Mouse (Mus musculus): ENCODE results near the gene Ezr. TPM values are rescaled to one million over a fixed set of nuclear protein-coding genes. Genes with fewer than 3 reads are reported as not detected.
A peak's percentile ranks its signal among the peaks of the same experiment; 100 is the strongest.

The Ezr gene
- total RNA-seq, 2 experiments from 2014 or later: 49.2 to 53.6 TPM

DNA sequence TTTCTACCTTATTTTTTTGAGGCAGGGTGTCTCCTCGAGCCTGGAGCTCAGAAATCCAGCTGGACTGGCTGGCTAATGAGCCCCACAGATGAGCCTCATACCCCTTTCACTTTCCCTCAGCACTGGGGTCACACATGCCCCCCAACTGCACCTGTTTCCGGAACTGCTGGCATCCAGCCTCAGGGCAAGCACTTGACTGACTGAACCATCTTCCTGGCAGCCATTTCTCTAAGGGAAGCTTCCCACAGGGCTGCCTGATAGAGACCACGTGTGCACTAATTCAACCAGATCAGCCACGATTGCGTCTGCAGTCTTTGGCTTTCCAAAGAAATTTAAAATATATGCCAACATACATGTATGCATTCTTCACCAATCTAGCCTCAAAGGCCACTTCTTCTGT, 37.1 kb downstream of the Ezr start:
- no peak for DNase-seq (ENCODE audit: low spot score in 2 of 2)

DNA sequence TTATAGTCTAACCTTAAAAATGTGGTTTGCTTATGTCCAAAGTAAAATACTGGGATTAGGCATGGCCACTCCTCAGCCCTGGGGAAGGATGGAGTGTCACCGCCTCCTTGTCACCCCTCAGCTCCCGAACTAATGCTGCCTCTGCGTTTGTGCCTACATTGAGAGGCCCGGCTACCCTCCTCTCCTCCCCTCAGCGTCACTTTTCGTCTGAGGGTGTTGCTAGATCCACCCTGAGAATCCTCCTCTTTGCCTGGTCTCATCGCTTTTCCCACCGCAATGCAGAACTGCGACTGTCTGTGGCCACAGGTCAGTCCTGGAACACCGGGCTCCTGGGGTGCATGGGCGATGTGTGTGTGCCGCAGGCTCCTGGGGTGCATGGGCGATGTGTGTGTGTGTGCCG, 37.7 kb downstream of the Ezr start:
- DNase-seq (ENCODE audit: low spot score in 2 of 2): no peak

DNA sequence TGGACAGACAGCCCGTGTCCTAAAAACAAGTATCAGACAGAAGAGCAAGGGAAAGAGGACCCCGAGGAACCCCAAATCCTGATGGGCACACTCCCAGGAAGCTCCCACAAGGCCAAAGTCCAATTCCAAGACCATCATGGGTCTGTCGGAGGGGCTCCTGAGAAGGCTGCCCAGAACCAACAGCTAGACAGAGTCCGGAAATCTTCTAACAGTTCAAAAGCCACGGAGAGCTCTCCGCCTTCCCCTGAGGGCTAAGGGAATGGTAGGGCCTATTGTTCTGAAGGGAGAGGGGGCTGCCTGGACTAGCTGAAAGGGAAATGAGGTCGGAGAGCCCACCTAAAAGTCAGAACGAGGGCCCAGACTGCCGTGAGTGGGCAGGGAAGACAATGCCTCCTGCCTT, 38.2 kb downstream of the Ezr start:
- no peak for DNase-seq (ENCODE audit: low spot score in 2 of 2)

DNA sequence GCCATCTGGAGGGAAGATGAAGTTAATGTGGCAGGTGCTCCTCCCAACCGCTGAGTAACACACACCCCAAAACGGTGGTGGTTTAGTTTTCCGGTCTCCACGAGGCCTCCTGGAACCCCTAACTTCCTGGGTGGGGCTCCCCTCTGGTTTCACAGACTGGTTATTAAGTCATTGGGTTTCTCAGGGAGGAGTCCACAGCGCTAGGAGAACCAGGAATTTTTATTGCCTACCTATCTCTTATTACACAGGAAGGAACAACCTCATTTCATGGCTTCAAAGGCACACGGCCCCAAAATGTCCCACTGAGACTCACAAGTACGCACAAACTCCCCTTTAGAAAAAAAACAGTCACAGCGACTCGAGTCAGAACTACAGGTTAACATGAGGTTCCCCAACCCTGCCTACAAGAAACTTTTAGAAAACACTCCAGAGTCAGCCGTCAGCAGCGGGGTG, 38.8 kb downstream of the Ezr start:
- no peak for DNase-seq (ENCODE audit: low spot score in 2 of 2)

DNA sequence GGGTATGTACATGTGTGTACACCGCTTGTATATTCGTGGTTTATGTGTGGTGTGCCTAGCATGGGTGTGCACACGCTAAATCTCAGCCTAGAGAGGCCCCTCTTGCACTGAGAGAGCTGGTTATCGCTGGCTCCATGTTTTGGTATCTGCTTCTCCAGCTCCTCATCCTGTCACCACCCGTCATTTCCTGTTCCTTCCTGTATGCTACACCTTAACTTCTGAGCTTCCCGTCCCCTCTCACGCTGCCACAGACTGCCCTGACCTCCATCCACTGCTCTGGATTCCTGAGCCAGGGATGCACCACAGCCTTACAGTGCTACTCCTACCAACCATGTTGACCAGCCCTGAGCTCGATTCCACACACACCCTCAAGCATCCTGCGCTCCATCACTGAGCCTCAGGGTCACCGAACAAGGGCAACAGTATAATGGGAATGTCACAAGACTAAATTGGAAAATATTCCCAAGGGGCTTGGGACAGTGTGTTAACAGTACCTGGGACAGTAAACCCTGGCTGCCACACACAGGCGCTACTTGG, 39.5 kb downstream of the Ezr start:
- DNase-seq (ENCODE audit: low spot score in 2 of 2): no peak

DNA sequence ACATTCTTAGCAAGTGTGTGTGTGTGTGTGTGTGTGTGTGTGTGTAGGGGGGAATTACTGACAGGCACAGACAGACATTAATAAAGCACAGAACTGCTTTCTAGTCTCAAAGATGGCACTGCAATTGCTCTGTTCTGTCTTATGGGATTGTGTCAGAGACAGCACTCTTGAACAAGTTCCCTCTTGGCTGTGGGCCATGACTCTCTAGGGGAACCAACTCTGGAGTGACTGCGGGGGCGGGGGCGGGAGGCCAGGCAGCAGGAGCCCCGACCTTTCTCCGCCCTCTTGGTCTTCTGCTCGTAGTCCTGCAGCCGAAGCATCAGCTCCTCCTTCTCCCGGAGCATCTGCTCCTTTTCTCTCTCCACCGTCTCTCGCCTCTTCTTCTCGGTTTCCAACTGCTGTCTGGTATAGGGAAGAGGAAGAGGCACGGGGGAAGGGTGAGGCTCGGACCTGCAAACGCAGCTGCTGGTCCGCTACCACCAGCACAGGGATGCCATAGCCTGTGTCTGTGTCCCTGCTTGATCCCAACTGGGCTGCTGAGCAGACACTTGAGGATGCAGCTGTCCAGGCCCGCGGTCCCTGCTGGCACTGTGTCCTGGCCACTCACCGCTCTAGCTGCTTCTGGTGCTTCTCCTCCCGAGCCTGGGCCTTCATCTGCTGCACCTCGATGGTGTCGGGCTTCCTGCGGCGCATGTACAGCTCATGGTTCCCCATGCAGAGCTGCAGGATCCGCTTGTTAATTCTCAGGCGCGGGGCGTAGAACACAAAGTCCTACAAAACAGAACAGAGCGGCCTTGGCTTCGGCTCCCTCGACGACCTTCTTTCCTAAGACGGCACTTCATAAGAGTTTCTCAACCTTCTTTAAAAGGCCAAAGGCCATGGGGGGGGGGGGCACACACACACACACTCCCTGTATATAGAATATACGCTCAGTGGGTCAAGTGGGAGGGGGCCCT, 40.2 kb downstream of the Ezr start:
- peak in 1 of 2 experiments; percentile 21 for DNase-seq (ENCODE audit: low spot score in 2 of 2)

DNA sequence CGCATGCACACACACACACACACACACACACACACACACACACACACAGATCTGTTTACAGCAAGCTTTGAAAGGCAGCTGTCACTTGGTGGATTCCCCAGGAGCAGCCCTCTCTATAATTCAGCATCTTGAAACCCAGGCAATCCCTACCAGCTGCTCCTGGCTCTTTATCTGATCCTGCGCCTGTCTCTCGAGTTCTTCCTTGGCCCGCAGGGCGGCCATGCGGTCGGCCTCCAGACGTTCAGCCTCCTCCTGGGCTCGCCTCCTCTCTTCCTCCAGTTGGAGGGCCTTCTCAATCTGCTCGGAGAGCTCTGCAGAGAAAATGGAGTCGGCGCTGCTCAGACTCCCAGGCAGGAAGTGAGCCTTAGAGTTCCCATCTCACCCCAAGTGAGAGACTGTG, 41.3 kb downstream of the Ezr start:
- DNase-seq (ENCODE audit: low spot score in 2 of 2): peak; percentile 28 to 43

DNA sequence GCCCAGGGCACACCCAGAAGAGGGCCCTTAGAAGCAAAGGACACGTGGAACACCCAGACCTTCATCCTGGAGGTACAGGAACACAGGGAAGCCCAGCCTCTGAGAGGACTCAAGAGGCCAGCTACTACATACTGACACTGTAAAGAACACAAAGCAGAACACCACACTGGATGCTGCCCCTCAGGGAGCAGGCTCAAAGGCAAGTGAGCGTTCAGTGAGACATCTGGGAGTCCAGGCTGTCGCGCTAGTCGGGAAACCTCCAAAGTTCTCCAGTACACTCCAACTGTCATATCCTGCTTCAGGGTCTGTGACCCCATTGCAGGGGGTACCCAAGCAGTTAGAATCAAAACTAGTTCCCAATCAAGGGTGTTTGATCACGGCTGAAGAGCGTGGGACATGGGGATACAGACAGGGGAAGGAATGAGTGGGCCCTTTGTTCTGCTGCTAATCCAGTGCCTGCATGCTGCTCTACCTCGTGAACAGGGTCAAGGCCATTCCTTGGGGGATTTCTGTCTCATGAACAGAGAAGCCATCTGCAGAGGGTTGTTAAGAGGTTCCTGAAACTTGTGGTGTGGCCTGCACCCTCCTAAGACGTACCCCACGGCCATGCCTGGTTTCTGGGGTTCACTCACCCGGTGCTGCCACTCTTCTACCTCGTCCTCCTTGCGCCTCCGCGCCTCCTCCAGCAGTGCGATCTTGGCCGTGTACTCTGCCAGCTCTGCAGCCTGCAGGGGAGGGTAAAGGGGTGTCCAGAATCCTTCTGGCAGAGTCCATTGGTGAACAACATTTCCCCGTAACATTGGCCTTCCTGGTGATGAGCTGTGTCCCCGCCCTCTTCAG, 42.0 kb downstream of the Ezr start:
- DNase-seq (ENCODE audit: low spot score in 2 of 2): no peak

DNA sequence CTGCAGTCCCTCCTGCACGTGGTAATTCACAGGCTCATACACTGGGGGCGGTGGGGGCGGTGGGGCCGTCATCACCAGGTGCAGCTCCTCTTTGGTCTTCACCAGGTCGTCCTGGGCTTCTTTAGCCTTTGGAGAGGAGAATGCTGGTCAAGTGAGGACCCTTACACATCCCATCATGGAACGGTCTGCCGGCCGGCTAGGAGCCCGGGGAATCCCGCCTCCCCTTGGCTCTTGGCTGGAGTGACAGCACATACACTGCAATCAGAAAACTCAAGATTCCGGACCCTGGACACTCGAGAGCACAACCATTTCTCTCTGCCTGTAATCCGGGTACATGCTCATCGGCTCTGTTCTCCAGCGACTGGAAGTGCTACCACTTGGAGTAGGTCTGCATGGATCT, 42.8 kb downstream of the Ezr start:
- DNase-seq (ENCODE audit: low spot score in 2 of 2): no peak

DNA sequence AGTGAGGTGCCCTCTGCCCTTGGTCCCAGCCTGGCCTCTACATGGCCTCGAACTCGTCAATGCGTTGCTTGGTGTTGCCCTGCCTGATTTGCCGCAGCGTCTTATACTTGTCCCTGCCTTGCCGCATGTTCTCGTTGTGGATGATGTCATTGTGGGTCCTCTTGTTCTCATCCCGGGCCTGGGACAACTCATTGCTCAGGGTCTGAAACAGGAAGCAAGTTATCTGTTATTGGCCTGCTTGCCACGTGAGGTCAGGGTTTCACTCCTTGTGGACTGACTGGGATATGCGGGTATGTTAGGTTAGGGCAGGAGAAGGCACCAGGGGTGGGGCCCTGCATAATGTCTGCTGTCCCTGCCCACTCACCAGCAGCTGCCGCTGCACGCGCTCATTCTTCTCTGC, 43.3 kb downstream of the Ezr start:
- DNase-seq (ENCODE audit: low spot score in 2 of 2): no peak

DNA sequence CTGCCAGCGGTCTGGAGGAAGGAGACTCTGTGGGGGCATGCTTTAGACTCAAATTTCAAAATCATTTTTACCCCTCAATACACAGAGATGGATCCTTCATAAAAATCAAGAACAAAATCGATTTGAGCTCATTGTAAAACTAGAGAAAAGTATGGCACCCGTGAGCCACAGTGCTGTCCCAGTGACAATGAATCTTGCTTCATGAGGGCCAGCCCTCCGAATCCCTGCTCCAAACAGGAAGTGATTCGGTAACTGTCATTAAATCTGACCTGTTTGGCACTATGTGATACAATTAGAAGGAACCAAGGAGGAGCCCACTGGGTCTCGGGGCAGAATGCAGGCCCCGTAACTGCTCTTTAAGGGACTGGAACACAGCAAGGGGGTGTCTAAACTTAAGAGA, 43.7 kb downstream of the Ezr start:
- no peak for DNase-seq (ENCODE audit: low spot score in 2 of 2)

DNA sequence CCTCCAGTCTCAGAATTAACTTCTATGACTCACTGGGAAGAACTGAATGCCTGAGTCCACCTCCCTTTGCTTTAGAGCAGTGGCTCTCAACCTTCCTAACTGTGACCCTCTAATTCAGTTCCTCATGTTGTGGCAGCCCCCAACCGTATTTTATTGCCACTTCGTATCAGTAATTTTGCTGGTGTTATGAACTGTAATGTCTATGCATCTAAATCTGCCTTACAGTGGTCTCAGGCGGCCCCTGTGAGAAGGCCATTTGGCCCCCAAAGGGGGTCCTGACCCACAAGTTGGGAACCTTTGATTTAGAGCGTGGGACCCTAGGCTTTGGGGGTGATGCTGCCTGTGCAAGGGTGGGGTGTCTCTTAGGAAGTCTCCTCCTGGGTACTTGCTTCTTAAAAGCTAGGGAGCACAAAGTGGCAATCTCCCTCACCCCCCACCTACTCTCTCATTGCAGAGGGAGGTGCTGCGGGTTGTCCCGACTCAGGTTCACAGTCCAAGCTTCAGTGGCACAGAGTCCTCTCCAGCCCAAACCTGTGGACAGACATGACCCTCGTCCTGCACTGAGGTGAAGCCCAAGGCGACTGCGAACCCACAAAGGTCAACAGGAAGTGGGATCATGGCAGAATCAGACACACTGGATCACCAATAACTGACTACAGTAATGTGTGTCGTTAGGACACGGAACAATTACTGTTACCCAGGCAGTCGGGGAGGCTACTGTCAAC, 45.1 kb downstream of the Ezr start:
- DNase-seq (ENCODE audit: low spot score in 2 of 2): no peak

DNA sequence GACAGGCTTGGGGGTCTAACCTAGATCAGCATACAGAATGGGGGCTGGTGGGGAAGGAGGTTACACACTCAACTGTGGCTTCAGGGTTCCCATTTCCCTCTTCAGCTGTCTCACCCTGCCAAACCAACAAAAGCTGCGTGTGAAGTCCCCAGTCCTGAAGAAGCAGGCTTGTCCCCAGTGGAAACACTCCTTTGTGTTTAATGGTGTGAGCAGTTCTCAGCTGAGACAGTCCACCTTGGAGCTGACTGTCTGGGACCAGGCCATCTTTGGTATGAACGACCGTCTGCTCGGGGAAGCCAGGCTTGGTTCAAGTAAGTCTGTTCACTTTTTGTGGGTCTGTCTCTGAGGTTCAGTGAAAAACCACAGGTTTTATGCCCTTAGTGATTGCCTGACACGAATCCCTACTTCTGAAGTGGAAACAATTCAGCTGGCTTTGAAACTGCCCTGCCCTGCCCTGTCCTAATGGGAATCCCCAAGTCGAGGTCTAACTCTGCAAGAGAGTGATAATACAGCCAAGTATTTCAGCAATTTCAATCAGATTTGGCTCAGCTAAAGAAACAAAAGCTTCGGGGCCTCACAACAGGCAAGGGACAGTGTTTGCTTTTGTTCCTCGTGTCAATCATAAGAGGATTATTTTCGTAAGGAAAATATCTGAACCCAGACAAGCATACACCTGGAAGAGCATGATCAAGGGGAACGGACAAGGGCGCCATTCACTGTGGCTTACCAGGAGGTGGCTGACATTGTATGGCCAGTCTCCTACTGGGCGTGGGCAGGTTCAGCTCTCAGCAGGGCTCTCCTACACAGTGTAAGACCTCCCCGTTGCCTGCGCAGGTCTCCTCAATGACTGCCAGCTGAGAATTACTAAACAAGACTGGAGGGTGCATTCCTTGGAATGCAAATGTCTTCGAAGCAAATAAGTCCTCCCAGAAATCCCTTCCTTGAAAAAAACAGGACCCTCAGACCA, 46.0 kb downstream of the Ezr start:
- DNase-seq (ENCODE audit: low spot score in 2 of 2): no peak

DNA sequence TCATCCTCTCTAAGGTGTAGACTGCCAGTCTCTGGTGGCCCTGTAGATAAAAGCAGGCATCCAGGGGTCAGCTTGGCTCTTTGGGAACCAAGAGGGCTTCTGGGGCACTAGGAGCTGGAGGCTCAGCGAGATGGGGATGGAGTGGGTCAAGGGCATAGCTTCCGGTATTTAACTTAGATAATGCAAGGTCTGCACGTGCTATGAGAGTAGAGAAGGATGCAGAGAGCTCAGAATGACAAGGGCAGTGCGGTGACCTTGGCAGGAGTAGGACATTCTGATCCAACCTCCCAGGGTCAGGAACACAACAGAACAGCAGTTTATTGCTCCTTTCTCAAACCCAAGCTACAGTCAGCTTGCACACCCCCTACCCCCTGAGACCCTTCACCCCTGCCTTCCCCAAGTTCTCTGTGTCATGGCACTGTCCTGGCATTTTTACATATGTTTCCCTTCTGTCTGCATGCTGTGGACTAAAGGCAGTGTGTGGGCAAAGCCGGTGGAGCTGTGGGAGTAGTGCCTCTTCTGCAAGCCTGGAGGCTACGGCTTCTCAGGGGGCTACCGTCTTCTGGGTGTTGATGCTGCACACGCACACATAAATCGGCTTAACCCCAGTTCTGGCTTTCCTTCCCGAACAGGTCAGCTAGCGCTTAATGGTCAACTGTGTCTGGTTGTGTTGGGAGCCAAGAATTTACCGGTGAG, 47.7 kb downstream of the Ezr start:
- DNase-seq (ENCODE audit: low spot score in 2 of 2): no peak

DNA sequence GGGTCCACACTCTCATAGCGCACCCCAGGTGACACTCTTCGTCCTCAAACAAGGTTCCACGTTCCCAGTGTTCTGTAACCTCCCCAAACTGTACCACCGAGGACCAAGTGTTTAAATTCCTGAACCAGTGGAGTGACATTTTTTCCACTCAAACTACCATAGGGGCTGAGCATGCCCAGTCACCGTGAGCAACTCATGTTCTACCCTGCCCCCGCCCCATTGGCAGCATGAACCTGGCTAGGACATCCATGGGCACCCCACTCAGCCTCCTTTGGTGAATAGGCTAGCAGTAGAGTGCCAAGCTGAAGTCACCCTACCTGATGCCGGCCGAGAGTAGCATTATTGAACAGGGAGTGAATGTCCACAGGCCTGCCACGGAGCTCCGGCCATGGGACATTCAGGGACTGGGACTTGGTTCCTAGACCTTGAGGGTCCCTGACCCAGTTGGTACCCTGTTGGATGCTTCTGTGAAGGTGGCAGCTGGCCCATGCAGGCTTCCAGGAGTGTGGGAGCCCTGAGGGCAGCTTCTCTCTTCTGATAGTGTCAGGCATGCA, 49.2 kb downstream of the Ezr start:
- no peak for DNase-seq (ENCODE audit: low spot score in 2 of 2)

DNA sequence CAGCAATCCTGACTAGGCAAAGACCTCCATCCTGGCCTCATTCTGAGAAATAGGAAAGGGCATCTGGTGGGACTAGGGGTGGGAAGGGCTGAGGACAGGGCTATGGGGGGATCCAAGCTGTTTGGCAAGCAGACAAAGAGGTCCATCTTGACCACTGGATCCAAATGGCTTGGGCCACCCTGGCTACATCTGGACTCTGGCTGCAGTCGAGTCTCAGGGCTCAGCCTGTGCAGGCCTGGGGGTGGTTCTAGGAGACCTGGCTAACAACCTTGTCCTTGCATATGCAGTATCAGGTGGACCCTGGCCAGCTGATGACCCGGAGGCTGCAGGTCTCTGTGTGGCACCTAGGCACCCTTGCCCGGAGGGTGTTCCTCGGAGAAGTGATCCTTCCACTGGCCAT, 49.9 kb downstream of the Ezr start:
- no peak for DNase-seq (ENCODE audit: low spot score in 2 of 2)

DNA sequence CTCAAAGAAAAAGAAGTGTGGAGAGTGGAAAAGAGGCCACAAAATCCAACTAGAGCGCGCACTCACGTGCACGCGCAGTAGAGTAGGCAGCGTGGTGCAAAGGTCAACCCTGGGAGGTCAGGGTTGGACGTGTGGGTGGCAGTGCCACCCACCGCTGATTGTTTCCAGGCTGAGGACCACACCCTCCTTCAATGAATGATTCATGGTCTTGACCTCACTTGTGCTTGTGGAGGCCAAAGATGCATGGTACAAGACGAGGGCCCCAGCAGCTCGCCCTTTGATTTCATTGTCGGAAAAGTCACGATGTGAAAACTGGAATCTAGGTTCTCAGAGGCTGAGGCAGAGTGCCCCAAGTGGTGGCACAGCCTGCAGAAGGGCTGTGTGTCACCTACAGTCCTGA, 51.0 kb downstream of the Ezr start:
- no peak for DNase-seq (ENCODE audit: low spot score in 2 of 2)

DNA sequence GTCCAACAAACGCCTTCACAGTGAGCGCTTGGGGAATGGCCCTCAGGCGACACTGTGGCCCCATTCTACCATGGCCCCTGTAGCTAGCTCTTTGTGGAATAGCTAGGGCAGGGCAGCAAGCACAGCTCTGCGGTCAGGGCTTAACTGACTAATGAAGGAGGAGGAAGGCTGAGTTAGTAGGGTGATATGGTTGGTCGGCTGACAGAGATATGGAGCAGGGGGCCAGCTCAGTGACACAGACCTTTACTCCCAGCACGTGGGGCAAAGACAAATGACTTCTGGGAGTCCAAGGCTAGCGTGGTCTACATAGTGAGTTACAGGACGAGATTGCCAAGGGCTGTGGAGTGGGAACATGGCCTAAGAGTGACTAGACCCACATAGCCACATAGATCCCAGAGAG, 51.5 kb downstream of the Ezr start:
- DNase-seq (ENCODE audit: low spot score in 2 of 2): no peak

DNA sequence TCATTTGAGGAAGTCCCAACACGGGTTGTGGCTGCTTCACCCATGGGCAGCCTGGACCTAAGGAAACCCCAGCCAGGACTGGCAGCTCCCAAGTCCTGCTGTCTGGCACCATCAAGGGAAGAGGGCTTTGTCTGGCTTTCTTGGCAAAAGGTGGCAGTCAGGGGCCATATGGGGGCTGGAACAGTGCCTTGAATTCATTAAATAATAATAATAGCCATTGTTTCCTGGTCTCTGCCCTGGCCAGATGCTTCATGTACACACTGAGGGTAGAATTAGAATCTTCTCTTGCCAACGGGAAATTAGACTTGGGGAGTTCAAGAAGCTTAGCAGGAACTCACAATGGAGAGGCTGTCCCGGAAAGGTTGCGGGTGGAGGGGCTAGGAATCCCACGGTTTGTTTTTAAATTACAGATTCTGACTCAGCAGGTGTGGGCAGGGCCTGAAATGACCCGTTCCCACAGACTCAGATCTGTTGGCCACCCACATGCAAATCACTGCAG, 53.3 kb downstream of the Ezr start:
- no peak for DNase-seq (ENCODE audit: low spot score in 2 of 2)
